Mouse (Mus musculus) lung, postnatal 10 days (tissue): ENCODE data around the gene Igdcc3.

Experiments
- DNase-seq: peaks from one replicate; pipeline ENCODE4 v3.0.0; 2021

The Igdcc3 gene

DNA sequence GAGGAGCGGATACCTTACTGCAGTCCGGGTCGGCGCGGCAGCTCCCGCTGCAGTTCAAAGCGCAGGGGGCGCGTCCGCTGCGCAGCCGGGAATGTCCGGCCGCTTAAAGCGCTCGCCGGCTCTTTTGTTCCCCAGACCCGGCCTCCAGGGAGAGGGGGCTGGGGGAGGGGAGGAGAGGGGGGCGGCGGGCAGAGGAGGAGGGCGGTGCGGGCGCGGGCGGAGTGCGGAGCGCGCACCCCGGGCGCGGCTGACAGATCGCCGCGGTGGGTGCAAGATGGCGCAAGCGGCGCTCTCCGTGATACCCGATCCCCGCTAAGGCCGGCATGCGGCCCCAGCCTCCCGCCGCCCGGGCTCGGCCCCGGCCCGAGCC is at the start of gene Igdcc3:
TSS of gene Igdcc3 (plus strand) at position 254 of the 370 bp plus-strand sequence.
- DNase-seq: peak; percentile 60

DNA sequence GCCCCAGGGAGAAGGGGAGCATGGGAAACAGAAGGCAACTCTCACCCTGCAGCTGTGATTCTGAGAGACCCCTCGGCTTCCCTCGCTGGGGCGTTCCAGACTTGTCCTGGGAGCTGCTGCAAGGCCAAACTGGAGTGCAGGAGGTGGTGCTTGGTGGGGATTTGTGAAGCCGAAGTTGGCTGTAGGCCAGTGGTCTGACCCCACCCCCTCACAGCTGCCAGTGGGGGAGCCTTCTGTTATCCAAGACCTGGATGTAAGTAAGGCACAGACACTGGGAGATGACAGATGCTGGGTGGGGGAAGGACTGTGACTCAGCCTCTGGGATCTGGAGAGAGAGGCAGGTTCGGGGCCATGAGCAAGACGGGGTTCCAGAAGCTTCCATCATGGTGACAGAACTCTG is 46.8 kb upstream of the Igdcc3 start:
- DNase-seq: peak; percentile 82

DNA sequence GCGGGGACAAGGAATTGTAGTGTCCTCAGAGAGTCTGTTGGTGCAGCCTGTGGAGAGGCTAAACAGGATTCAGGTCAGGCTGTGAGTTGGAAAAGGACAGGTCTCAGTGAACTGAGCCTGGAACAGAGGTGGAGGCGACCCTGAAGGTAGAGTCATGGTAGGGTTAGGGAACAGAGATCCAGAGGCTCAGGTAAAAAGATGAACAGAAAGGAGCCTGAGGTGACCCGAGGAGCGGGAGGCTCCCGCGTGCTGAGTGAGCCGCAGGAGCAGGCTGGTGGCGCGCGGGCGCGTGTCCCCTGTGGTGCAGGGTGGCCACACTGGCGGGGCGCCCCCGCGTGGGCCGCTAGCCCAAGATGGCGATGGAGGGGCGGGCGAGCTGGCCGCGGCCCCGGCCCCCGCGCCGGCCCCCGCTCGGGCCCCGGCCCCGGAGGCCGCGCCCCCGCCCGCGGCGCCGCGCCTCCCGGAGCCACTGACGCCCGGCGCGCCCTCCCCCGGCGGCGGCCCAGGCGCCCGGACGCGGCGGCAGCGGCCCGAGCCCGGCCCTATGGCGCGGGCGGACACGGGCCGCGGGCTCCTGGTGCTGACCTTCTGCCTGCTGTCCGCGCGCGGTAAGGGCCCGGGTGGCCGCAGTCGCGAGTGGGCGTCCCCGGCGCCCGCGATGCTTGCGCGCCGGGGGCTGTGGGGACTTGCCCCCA is 39.9 kb upstream of the Igdcc3 start, which contains the start of gene Igdcc4:
TSS of gene Igdcc4 (plus strand) at position 496 of the 695 bp plus-strand sequence.
- no peak for DNase-seq

DNA sequence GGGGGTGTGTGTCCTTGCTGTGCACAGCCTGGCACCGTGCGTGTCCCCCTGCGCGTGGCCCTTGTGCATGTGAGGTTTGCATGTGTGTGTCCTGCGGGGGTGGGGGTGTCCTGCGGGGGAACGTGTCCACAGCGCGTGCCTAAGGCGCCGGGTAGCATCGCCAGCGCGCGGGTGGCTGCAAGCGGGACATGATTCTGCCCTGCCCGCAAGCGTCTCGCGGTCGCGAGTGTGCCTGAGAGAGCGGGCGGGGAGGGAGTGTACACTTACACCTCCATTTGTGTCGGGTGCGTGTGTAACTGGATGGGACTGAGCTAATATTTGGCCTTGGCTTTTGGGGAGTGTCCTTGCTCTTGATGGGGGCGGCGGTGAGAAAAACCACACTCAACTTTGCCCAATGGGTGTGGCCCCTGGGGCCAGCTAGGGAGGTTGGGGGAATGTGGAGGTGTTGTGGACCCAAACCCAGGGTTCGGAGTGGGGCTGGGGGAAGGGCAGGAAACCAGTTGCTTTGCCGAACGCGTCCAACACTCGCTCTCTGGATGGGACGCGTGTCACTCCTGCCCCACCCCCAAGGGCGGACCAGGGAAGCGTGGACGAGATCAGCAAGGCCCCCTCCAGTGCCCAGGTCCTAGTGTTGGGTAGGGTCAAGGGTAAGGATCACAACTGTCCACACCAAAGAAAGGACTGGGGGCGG is 39.2 kb upstream of the Igdcc3 start:
- peak; percentile 58 for DNase-seq

DNA sequence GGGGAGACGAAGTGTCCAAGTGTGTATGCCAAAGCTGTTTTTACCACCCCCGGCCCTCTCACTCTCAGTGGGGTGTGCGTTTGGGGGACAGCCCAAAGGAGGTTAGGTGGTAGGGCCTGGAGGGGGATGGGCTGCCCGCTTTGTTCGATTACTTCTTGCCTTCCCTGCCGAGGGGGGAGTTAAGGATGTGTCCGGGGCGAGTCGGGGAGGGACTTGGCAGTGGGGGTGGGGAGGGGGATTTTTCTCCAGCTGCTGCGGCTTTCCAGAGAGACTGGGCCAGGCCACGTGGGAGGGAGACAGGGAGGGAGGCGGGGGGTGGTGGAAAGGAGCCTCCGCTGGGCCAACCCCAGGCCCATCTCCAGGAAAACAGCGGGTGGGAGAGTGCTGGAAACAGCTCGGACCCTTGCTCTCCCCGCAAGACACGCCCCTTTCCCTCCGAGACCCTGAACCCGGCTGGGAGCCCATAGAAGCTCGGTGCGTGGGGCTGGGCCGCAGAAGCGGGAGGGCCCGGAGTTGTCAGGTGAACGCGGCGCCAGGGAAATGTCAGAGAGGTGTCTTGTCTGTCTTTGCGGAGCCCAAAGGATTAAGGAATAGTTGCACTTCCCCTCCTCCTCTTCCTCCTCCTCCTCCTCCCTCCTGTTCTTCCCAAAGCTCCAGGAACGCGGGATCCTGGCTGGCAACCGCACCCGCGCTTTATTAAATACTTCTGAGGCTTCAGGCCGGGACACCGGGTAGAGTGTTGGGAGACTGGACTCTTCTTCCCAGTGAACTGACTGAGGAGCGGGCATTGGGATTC is 38.4 kb upstream of the Igdcc3 start:
- peak; percentile 46 for DNase-seq

DNA sequence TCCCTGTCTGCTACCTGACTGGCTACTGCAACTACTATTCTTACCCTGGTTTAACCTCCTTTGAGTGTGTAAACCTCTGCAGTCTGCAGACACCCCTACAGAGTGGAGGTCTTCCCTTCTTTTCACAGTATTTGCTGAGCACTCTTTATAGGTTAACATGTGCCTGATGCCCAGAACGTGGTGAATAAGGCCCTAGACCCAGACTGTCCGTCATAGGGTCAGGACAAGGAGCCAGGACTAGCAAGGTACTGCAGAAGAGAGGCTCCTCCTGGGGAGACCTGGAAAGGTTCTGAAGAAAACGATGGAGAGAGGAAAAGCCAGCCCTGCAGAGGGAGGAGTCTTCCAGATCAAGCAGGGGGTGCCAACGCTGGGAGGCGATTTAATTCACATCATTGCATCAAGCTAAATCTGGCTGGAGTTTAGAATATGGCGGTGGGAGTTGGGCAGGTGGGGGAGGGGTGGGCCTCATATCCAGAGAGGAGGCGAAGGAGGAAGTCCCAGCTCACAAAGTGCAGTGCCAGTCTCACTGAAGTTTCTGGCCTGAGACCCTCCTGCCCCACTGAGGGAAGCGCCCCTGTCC is 37.7 kb upstream of the Igdcc3 start:
- no peak for DNase-seq

DNA sequence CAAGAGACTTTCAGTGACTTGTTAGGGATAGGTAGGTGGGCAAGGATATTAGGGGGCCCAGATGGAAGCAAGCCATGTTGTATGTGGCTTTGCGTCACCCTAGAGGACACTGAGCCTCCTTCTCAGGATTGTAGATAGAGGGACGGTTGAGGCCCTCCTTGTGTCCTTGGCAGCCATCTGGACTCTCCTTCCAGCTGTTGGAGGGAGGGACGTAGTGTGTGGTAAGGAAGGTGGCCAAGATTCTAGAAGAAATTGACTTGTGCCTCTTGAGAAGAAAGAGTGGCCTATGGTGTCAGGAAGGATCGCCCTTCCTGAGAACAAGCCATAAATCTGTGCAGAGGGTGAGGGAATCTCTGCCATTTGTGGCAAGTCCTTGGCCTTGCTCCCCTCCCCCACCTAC is 34.2 kb upstream of the Igdcc3 start:
- DNase-seq: no peak

DNA sequence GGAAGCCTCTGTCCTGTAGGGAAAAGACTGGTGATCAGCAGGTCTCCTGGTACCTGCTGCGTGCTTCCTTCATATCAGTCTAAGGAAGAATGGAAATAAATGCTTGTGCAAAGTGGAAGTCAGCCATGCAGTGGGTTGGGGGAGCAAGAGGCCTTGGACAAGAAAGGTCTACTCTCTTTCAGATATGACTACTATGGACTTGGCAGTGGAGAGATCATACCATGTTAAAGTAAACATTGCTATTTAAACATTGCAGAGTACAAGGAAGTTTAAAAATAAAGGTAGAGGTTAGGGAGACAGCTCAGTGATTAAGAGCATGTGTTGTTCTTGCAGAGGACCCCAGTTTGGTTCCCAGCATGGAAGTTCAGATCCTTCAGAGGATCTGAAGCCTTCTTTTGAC is 33.1 kb upstream of the Igdcc3 start:
- no peak for DNase-seq

DNA sequence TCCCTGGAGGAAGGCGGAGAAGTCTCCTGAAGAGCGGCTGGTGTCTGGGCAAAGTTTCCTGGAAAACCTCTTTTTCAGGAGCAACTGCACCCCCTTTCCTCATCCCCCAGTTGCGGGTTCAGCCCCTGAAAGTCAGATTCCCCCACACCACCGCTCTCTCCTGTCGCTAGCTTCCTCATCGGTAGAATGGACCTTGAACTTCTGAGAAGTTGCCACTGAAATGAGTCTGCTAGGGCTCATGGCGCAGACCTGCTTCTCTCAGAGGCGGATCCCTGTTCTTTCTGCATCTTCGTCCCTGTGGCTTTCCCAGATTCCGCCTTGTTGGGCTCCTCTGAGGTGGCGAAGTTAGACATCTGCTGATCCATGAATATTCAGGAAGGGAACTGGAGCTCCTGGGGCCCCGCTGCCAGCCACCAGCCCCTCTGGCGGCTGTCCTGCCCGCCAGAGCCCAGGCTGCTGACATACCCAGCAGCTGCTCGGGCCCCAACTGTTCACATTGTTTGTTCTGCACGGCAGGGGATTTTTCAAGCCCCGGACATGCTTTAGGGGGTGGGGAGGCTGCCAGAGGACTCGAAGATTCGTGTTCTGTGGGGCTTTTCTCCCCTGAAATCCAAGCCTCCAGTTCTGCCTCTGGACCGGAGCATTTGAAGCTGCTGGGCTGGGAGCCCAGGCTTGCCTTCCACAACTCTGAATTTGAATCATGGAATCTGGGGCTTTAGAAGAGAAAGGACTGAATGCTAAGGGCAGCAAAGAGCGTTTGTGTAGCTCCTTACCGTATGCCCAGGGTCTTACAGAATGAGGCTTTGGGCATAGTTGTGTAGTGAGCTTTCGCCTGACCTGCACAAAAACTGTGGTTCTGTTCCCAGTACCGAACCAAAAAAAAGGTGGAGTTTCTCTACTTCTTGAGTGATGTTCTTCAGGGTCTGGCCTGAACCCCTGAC is 31.6 kb upstream of the Igdcc3 start:
- no peak for DNase-seq

DNA sequence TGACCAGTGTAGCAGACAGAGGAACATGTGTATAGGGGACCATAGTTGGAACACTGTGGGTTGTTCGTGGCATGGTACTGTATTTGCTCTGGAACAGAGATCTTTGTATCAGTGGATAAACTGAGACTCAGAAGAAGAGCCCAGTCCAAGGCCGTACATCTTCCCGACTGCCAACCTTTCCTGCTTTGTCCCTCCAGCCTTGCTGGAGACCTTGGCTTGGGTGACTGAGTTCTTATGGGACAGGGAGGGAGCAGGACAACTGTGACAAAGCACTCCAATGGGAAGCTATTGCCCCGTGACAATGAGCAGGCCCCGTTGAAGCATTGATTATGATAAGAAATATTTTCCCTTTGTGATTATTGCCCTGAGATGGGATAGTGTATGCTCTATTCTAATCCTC is 29.3 kb upstream of the Igdcc3 start:
- no peak for DNase-seq

DNA sequence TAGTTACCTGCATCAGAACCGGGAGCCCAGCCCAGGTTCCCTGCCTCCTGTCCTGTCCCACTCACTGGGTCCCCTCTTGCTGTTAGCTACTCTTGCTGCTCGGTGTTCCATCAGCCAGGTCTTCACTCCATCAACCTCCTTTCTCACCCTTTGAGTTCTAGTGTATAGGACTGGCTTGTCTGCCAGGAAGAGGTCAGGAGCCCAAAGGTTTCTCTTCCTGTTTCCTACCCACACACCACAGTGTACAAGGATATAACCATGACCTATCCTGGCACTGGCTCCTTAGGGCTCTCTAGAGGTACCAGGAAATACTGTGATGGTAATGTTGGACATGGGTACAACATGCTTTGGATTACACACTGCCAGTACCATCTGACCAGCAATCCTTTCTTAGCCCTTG is 27.3 kb upstream of the Igdcc3 start:
- no peak for DNase-seq

DNA sequence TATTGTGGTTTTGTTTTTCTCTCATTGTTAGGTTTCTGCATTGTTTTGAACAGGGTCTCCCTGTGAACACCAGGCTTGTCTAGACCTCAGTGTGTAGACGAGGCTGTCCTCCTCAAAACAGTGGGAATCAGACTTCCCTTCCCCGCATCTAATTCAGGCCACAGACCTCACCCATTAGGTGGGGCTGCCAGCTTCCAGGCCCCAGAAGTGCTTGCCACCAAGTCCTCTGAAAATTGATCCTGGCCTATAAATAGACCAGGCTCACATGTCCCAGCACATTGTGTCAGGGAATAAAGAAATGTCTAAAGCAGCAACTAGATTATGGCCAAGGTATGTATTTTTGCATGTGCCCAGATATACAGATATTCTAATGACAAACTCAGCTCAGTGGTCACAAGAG is 25.1 kb upstream of the Igdcc3 start:
- DNase-seq: no peak

DNA sequence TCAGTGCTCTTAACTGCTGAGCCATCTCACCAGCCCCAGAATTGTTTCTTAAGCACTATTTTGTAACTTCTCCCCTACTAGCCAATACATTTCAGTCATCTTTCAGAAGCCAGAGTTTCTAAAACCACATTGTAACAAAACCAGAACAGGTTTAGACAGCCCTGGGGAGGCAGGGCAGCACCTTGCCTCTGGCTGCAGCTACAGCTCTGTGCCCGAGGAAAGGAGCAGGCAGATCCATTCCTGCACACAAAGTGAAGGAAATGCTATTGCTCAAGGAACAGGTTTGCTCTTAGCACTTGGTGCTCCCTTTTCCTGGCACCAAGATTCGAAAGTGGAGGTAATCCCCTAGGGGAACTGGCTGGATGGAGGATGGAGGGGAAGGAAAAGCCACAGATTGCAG is 23.5 kb upstream of the Igdcc3 start:
- DNase-seq: no peak

DNA sequence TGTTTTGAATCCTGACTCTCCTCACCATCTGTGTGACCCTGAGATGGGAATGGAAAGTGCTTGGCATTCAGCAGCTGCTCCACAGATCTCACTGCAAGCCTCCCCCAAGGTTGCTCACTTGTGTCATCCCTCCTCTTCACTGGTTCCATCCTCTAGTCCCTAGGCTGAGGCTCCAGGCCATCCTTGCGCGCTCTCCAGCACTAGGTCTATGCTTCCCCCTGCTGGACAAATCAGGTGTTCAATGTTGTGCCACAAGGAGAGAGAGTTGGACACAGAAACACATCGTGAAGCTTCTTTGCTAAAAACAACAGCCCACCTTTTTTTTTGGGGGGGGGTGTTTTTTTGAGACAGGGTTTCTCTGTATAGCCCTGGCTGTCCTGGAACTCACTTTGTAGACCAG is 20.1 kb upstream of the Igdcc3 start:
- peak; percentile 84 for DNase-seq

DNA sequence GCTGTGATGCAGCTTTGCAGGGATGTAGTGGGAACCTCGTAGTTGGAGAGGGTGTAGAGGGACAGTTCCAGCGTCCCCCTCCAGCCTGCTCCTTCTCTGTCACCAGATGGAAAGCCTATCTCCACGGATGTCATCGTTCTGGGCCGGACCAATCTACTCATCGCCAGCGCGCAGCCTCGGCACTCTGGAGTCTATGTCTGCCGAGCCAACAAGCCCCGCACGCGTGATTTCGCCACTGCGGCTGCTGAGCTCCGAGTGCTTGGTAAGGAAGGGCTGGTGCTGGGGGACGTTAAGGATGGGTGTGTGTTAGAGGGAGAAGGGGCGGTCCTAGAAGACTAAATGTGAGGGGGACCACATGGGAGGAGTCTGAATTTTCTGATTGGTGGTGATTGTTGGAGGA is 18.4 kb upstream of the Igdcc3 start:
- DNase-seq: peak; percentile 23

DNA sequence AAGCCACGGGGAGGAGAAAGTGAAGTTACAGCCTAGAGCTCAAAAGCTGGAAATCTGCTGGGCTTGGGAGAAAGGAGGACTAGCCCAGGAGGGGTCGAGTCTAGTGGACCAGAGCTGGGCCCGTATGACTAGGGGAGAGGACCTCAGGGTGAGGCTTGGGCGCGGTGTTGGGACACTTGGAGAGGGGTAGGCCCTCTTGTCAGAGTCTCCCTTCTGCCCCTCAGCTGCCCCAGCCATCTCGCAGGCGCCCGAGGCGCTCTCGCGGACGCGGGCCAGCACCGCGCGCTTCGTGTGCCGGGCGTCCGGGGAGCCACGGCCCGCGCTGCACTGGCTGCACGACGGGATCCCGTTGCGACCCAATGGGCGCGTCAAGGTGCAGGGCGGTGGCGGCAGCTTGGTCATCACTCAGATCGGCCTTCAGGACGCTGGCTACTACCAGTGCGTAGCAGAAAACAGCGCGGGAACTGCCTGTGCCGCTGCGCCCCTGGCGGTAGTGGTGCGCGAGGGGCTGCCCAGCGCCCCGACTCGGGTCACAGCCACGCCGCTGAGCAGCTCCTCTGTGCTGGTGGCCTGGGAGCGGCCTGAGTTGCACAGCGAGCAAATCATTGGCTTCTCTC is 17.3 kb upstream of the Igdcc3 start:
- DNase-seq: peak; percentile 82

DNA sequence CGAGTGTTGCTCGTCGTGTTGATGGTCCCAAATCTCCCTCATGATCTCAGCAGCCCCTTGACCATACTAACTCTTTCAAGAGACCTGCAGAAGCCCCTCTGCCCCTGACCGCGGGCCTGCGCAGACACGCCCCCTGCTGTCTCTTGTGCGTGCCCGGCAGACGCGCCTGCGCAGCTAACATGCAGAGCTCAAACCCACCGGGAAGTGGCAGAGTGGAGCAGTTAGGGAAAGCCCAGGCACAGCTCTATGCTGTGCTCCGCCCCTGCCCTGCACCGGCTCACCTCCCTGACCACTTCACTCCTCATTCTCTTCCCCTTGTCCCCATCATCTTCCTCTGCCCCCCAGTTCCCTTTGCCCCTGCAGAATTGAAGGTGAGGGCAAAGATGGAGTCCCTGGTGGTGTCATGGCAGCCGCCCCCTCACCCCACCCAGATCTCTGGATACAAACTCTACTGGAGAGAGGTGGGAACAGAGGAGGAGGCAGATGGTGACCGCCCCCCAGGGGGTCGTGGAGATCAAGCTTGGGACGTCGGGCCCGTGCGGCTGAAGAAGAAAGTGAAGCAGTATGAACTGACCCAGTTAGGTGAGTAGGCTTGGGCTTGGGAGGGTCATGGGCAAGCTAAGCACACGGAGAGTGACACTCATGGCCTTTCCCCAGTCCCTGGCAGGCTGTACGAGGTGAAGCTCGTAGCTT is 12.7 kb upstream of the Igdcc3 start:
- DNase-seq: peak; percentile 67

DNA sequence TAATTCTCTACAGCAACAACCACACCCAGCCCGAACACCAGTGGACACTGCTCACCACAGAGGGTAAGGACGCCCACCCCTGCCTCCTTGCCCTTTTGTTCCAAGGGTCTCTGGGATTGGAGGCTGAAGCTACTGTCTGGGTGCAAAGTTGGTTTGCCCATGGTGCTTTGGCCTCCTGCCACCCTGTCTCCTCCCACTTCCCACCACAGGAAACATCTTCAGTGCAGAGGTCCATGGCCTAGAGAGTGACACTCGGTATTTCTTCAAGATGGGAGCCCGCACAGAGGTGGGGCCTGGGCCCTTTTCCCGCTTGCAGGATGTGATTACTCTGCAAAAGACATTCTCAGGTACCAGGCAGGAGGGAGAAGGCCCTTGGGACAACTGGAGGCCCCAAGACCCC is 9.3 kb upstream of the Igdcc3 start:
- DNase-seq: peak; percentile 44

DNA sequence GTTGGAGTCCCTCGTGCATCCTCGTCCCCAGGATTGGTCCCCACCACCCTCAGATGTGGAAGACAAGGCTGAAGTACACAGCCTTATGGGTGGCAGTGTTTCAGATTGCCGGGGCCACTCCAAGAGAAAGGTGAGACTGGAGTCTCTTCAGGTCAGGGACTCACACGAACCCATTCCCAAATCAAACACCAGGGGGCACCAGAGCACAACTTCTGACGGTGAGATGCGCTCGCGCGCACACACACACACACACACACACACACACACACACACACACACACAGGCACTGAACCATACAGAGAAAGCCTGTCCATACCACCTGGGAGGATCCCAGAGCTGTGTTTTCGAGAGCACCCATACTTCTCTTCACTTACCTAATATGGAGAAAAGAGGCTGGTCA is 7.2 kb upstream of the Igdcc3 start:
- DNase-seq: peak; percentile 83

DNA sequence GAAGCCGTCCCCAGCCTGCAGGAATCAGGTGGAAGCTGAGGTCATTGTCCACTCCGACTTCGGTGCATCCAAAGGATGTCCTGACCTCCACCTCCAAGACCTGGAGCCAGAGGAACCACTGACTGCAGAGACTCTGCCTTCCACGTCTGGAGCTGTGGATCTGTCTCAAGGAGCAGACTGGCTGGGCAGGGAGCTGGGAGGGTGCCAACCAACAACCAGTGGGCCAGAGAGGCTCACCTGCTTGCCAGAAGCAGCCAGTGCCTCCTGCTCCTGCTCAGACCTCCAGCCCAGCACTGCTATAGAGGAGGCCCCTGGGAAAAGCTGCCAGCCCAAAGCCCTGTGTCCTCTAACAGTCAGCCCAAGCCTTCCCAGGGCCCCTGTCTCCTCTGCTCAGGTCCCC is 5.9 kb upstream of the Igdcc3 start:
- DNase-seq: no peak

DNA sequence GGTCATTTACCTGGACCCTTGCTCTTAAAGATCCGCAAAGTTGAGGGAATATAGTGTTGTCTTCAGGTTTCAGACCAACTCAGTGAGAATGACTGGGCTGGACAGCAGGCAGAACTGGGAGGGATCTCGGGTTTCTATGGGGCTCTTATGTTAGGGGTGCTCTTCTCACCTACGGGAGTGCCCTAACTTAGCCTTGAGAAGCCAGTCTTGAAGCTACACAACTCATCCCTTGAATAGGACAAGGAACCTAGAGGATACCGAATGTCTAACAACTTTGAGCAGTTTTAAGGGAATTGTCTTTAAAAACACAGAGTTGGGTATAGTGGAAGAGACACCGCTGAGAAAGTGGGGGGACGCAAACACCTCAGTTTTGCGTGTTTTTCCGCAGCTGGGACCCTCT is 498 bp upstream of the Igdcc3 start:
- no peak for DNase-seq
